Mouse (Mus musculus) frontal cortex, postnatal 10 days (tissue): ENCODE results near the gene Smoc2.
A peak's percentile ranks its signal among the peaks of the same experiment; 100 is the strongest.

Experiments
- DNase-seq, 2 experiments: peaks; one replicate each; pipeline ENCODE4 v3.0.0; 2022; ENCODE audit warnings: low spot score in 2 of 2, mixed read lengths in 1 of 2

Gene Smoc2

DNA sequence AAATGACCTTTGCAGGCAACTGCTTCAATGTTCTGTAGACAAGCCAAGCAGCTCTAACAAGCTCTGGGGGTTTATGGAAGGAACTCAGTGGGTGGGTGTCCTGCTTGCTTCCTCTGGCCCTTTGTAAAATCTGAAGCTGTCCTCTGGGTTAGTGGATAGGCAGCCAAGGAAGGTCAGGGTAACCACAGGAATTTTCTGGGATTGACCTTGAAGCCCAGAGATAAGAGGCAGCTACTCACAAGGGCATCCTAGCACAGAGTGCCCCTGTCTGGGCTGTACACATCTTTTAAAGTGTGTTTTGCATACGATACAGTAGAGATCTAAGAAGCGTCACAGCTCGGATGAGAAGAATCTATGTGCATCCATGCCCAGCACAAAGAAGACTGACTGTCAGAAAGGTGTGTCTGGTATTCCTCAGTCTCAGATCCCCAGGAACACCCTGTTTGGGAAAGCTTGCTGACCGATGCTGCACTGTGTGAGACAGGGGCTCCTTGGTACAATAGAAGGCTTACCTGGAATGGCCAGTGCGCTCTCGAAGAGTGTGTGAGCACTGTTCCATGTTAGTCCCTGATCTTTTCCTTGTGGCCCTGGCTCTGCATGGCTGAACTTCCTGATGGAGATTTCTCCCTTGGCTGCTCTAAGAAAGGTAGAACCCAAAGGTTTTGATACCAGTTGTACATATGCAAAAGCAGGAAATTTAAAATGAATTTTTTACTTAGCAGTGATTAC is 69.9 kb downstream of the Smoc2 start:
- DNase-seq, result no peak

DNA sequence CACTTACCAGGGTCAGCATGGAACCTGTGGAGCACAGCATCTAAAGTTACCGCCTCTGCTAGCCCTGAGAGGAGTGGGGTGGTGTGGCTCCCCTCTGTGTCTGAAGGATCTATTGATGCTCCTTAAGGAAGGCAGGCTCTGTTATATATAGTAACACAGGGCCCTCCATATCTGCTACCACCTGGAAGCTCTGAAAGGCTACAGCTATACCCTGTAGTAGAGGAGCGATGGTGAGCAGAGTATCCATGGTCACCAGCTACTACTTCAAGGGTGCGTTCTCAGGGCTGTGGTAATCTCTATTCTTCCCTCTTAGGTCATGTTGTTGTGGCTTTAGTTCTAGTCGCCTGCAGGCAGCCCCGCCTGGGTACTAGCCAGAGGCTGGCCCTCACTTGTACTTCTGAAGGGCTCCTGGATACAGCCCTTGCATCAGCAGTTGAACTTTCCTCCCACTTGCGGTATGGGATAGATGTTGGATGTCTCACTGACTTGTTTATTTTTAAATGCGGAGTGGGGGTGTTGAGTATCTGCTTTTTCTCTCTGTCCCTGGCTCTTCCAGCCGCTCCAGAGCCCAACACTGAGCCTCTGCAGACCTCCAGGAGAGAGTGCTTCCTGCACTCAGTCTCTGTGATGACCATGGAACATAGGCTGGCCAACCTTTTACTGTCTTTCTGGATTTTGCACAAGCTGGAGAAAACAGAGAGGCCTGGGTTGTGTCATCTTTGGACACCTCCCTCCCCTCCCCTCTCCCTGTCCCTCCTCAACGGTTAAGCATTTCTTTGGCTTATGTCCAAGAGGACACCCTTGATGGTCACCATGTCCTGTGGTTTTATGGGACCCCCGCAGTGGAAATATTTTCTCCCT is 74.1 kb downstream of the Smoc2 start:
- DNase-seq, result no peak

DNA sequence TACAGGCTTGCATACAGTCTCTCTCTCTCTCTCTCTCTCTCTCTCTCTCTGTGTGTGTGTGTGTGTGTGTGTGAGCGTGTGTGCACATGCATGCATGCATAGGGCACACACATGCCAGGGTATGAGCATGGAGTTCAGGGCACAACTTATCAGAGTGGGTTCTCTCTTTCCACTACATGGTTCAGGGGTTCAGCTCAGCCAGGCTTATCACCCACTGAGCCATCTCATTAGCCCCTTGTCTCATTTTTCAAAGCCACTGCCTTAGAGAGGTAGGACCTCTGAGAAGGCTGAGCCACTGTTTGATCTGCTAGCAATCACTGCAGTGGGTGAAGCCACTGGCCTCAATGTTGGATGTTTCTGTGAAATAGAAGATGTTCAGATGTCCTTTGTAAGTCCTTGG is 82.2 kb downstream of the Smoc2 start:
- DNase-seq, result no peak

DNA sequence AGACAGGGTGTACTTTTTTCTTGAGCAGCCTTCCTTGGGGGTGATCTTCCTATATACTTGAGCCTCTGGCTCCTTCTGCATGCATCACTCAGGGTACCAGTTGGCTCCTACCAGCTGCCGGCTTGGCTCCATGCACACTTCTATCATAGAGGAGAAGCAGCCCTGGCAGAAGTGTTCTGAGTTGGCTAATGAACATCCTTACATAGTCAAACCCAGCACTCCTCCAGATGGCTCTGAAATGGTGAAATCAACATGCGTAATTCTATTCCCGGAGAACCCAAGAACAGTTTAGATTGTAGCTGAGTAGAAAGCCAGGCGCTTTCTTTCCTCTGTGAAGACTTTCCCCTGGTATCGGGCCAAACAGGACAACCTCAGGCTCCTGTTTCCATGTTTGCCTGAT is 91.2 kb downstream of the Smoc2 start:
- DNase-seq, result peak; percentile 29 to 35

DNA sequence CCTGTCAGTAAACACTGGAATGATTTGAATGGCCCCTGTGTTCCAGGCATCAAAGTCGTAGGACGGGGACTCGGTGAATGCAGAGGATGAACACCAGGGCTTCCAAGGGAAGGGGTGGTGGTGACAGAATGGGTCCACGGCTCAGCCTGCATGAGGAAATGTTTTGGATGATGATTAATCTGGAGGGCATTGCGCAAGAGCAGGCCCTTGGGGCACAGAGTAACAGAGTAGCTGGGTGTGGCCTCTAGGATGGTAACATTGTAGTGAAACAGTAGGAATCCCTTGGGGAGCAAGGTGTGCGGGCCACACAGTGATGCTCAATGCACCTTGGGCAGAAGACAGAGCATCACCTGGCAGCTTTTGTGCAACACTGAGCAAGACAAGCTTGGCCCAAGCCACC is 92.3 kb downstream of the Smoc2 start:
- DNase-seq, result no peak

DNA sequence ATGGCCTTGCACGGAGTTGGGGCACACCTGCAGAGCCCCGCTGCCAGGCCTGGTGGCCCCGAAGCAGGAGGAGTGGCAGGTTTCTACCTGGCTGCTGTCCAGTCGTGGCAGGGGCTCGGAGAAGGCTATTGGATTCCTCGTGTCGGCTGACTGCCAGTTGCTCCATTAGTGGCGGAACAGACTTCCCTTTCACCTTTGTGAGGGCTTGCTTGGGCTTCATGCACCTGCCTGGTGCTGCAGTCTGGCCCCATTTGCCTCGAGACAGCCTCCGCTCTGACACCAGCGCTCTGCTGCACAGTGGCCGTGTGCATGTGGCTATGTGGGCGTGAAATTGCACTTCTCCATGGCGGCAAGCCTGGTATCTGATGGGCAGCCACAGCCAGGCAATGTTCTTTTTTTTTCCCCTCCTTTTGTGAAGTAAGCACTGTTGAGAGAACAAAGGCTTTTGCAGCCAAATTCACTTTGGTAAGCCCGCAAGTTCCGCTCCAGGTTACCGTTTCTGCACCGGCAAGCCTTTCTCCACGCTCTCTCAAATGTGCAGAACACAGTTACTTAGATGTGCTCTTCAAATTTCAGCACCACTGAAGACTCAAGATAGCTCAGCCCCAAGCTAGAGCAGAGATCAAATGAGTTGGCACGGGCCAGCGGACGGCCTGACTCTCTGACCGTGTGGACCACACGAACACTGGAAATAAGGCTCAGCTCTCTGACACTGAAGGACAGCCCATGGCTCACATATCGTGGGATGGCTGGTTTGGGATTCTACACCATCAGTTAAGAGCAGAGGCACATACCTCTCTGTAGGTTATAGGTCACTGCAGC is 93.2 kb downstream of the Smoc2 start:
- no peak for DNase-seq

DNA sequence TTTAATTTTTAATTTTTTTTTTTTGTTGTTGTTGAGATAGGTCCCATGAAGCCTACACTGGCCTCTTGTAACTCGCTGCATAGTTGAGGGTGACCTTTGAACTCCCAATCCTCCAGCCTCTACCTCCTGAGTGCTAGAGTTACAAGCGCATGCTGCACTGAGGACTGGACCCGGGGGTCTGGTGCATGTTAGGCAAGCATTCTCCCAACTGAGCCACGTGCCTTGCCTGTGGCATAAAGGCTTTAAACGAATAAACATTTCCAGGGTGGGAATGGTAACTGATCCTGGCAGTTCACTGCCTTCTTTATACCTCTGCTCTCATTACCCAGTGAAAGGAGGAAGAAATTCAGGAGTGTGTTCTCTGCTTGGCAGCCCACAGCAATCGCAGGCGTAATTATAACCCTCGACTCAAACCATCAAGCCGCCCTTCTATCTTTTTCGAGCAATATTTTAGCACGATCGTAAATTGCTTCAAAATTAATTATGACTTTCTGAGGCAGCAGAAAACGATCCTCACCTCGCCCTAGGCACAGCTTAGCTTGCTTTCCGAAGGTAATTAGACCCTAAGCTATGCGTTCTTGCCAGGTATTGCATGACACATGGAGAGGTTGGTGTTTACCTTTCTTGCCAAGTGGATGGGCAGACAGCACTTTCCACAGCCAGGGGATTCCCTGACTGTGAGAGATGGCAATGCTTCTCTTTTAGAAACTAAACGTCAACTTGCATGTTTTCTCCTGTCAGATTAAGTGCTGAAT is 99.6 kb downstream of the Smoc2 start:
- no peak for DNase-seq

DNA sequence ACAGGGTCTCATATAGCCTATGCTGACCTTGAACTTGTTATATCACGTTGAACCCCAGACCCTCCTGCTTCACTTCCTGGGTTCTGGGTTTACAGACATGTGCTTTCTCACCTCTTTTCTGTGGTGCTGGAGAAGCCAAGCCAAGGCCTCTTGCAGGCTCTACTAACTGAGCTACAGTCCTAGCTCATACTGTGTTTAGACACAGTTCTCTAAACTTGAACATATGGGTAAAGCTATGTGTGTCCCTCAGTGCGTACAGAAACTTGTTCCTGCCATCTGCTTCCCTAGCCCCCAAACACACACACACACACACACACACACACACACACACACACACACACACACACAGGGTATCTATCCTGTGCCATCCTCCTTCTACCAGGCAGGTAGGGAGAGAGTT is 100.2 kb downstream of the Smoc2 start:
- DNase-seq, result no peak

DNA sequence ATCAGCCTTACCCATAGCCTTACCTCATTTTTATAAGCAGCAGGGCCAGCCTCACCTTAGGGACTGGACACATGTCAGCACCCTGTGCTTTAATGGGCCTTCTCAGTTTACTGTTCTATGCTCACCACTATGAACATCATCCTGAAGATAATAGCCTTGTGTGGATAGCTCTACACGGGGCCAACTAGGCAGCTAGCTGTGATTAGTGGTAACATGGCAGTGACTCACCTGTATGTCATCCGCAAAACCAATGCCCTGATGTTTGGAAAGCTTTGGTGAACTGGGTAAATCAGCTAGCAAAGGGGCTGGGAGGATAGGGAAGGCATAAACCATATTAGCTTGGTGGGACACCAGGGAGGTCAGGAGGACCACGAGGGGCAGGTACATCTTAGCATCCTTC is 100.7 kb downstream of the Smoc2 start:
- DNase-seq, result no peak

DNA sequence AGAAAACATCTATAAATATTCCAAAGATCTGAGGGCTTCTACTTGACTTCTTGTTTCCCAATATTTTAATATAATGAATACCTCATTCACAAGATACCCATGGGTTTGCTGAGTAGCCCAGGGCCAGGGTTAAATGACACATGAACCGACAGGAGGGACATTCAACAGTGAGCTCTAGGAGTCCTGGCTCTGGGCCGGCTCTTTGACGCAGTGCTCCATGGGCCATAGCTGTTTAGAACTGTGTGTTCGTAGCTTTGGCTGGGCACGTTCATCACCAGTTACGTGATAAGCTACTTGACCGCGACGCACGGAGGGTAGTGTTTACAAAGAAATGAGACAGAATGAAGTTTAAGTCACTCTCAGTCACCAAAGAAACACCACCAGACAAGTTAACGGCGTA is 101.2 kb downstream of the Smoc2 start:
- DNase-seq, result no peak

DNA sequence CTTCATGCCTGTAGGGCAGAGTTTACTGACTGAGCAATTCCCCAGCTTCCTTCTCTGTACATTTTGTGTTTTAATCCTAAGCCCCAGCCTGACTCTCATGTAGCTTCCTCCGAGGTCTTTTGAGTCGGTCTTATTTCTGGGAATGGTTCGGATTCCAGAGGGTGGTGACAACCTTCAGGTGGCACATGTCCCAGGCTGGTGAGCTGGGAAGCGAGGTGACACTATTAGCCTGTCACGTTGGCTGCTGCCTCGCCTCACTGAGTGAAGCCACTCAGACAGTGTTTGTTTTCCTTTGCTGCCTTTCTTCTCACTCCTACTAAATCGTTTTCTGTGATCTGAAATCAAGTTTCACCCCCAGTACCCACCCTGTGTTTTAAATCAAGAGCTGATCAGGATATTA is 102.2 kb downstream of the Smoc2 start:
- no peak for DNase-seq

DNA sequence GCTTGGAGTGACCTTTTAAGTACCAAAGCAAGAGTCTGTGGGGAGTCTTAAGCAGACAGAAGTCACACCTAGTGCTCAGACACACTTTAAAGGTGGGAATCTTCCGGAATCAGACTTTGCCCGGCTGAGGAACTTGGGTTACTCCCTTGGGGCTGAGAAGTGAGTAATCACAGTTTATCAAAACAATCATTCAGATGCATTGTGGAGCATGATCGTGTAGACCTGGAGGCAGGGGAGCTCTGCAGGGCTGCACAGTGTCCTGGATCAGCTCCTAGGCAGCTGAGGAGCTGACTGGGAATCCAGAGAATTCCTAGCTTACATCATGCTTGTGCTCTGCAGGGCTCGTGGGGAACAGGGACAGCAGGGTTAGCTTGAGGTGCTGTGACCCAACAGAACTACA is 104.7 kb downstream of the Smoc2 start:
- no peak for DNase-seq

DNA sequence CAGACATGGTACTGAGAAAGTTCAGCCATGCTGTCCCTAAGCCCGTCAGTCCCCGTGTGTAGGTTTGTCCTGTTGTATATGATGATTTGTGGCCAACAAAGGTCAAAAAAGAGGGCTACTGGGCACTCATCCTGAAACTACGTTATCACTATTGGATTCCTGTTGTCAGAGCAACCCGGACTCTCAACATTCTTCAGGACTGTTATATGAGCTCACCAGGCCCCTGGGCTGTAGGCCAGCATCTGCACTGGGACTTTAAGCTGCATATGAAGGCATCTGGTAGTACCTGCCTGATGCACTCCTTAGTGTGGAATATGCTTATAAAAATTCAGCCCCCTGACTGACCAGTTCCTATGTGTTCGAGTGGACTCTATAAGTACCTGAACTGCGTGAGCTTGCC is 105.7 kb downstream of the Smoc2 start:
- DNase-seq, result no peak

DNA sequence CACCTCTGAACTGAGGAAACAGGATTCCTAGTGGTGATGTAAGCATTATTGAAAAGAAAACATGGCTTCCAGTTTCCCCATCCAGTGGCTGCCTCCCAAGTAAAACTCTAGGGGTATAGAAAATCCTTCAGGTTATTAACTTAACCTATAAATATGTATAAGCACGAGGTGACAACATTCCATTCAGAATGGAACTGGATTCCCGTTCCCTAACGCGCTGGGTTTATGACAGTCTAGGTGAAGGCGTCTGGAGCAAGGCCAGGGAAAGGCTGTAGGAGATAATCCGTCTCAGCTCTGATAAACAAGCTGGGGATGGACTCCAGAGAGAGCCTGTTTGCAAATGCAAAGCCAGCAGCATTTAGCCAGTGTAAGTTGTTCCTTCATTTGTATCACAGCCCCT is 108.0 kb downstream of the Smoc2 start:
- DNase-seq, result no peak

DNA sequence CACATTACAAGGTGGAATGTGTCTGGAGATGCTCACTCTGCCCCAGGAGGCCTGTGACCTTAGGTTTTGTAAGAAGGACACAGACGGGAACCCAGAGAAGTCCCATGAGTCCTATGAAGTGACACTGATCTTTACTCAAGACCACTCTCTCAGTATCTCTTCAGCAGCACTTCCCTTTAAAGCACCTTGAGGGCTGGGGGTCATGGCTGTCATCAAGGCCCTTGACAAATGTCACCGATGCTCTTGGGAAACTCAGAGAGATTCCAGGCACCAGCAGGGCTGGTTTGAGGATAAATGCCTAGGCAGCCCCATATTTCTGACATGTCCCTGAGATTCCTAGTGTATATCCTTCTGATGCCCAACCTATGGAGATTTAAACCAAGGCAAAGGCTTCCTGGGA is 113.1 kb downstream of the Smoc2 start:
- no peak for DNase-seq

DNA sequence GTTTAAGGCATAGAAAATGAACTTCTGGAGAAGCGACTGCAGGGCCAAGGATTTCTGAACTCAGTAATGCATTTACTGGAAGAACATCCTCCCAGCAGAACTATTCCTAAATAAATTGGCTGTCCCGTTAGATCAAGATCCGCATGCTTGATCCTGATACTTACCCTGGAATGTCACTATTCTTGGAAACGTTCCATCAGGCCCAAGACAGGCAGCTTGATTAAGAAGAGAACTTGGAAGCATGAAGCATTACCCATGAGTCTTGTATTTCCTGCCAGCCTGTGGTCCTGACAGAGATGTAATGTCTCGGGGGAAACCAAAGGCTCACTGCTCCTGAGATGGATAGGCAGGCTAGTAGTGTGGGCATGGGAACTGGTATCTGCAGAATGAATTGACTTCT is 115.6 kb downstream of the Smoc2 start:
- DNase-seq, result no peak

DNA sequence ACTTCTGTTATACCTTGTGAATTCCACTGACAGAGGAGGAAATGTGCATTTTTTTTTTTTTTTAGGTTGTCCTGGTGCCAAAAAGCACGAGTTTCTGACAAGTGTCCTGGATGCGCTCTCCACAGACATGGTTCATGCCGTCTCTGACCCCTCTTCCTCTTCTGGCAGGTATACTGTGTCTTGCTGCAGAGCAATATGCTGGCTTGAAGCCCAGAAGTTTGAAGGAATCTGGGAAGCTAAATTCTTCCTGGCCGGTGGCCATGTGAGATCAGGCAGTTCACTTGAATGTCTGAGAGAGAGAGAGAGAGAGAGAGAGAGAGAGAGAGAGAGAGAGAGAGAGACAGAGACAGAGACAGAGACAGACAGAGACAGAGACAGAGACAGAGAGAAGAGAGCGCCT is 118.2 kb downstream of the Smoc2 start:
- peak; percentile 8 to 19 for DNase-seq

DNA sequence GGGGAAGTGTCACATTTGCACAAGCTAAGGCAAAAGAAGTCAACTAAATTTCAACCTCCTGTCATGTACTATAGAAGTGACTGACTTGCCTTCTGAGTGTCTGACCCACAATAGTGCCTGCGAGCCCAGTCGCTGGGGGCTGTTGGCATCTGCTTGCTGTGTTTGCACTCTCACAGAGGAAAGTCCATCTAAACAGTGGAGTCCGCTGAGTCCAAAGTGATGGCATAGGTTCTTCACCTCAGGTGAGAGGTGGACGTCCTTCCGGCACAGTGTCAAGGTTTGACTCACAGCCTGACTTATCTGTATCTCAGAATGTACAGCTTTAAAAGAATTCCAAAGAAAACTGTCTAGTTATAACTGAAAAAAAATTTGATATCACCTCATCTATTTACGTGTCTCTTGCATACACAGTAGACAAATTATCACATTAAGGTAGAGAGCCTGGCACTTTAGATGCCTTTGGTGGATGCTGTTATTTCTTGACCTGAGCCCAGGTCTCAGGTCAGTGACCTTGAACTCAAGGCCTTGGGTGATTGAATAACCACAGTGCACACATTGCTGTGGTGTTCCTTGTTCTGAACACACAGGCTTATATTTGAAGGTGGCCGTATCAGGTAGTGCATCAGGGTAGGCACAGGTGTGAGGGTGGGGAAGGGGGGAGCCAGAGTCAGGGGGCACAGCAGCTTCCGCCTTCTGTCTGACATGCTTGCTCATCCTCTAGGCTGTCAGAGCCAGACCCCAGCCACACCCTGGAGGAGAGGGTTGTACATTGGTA is 119.5 kb downstream of the Smoc2 start:
- DNase-seq, result no peak

DNA sequence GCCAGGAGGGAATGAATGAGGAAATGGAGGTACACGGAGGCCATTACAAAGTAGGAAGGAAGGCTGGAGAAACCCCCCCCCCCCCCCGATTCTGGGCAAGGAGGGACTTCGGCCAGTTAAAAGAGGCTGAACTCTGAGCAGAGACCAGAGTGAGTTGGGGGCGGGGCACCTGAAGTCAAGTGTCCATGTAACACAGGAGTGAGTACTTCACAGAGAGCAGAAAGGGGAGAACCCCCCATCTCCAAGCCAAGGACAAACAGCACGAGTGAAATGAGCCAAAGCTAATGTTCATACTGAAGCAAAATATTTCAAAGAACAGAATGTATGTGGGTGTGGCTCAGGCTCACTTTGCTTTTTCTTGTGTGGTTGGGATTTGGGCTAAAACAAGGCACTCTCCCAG is 121.7 kb downstream of the Smoc2 start:
- no peak for DNase-seq

DNA sequence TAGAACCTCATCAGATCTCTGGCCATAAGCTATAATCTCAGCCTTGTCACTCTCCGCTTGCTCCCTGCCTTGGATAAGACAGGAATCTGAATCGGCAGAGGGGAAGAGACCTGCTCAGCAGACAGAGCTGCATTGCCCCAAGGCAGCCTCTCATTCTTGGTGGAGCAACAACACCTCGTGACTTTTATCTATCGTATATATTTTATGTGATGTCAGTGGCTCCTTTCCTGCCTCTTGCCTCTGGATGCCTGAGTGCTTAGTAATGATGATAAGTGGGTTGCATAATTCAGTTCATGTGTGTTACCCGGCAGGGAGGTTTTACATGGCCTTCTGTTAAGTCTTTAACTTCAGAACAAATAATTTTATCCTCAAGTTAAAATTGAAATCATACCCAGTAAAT is 128.6 kb downstream of the Smoc2 start:
- no peak for DNase-seq

DNA sequence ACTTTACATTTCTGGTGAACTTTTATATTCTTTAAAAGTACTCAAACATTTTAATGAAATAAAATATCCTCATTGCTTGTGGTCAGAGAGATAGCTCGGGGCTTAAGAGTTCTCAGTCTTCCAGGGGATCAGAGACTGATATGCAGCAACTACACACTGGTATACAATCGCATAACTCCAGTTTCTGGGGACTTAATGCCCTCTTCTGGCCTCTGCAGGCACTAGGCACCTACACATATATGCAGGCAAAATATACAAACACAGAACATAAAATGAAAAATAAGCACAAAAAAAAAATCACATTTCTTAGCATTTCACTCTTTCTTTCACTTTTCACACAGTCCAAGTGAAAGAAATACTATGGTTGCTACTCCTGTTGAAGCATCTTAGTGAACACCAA is 133.2 kb downstream of the Smoc2 start:
- no peak for DNase-seq
